Mouse (Mus musculus): ENCODE measurements around the gene Dpf3.

- no peak for TF ChIP-seq GATA1 (IDR thresholded peaks at IDR 0.05; ENCODE audit: low read length)
- TF ChIP-seq TAL1 (IDR thresholded peaks at IDR 0.05; ENCODE audit: low read length), result no peak
Observed at GRCm38 (mm10) chr12:83492808-83493207, 5.3 kb upstream of the Dpf3 start.

Data from erythroblast, embryonic 14.5 days (primary cell).